Mouse (Mus musculus) cortical plate, adult 2 months (tissue): ENCODE data around the gene Irgq.

ENCODE experiments used
- CTCF ChIP-seq: fragments of 200-500 bp; IDR thresholded peaks from 2 replicates; pipeline ENCODE4 v1.5.1; 2011; ENCODE audit warnings: mild to moderate bottlenecking, control low read depth, low read length; ENCODE audit not compliant: insufficient read depth; ENCODE audit errors: extremely low read depth
- POLR2A ChIP-seq: fragments of 200-500 bp; IDR thresholded peaks from 2 replicates; pipeline ENCODE4 v1.6.1; 2011; ENCODE audit warnings: mild to moderate bottlenecking, low read length, control low read depth; ENCODE audit not compliant: insufficient read depth; ENCODE audit errors: extremely low read depth

- no peak for TF ChIP-seq CTCF
- no peak for TF ChIP-seq POLR2A
Measured at GRCm38 (mm10) chr7:24538701-24539100, 8.2 kb downstream of the Irgq start.
